Mouse (Mus musculus): ENCODE measurements around the gene Irf6. TPM values are rescaled to one million over a fixed set of nuclear protein-coding genes. Genes with fewer than 3 reads are reported as not detected.

Gene Irf6
- total RNA-seq, 1 experiment: 3.6 TPM

- Histone ChIP-seq H3K27ac (ENCODE audit: insufficient read depth, low read depth, low read length, poor library complexity, severe bottlenecking) (no peak overlapping the region), H3K36me3 (ENCODE audit: control insufficient read depth, insufficient read depth, low read length, poor library complexity, severe bottlenecking) (no peaks in the 10 kb centered on the region), H3K9me3 (ENCODE audit: control insufficient read depth, insufficient read depth, low read depth, low read length) (no peaks in the 10 kb centered on the region), H3K4me1 (ENCODE audit: control insufficient read depth in 2 of 2, insufficient read depth in 2 of 2, low read length in 2 of 2, poor library complexity in 1 of 2) (no peaks in the 10 kb centered on the region), H3K9ac (ENCODE audit: insufficient read depth, low read depth, low read length, poor library complexity, severe bottlenecking) (no peak overlapping the region), H3K4me3 (ENCODE audit: insufficient read depth in 1 of 2, low read depth in 1 of 2, low read length in 2 of 2, poor library complexity in 1 of 2, severe bottlenecking in 1 of 2) (no peak overlapping the region)
- in situ Hi-C loops (cut with MboI; ENCODE audit: low sequenced_read_pairs in 2 of 2, unreplicated experiment in 2 of 2): no loop called here
- DNase-seq (ENCODE audit: low read depth, low spot score): no peak
- TF ChIP-seq ZC3H11A (IDR thresholded peaks at IDR 0.05; ENCODE audit: borderline replicate concordance, low read depth, low read length) (no peak), HCFC1 (IDR thresholded peaks at IDR 0.05; ENCODE audit: borderline replicate concordance, insufficient read depth, low read length) (no peak), CHD2 (IDR thresholded peaks at IDR 0.05; ENCODE audit: low read depth, low read length) (no peak), ZNF384 (IDR thresholded peaks at IDR 0.05; ENCODE audit: low read depth, low read length) (no peak), MAFK (IDR thresholded peaks at IDR 0.05; ENCODE audit: insufficient read depth, low read depth, low read length) (no peak)
Measured at GRCm38 (mm10) chr1:193194416-193195140, 41.7 kb downstream of the Irf6 start.

- Histone ChIP-seq H3K4me3 (ENCODE audit: insufficient read depth in 1 of 2, low read depth in 1 of 2, low read length in 2 of 2, poor library complexity in 1 of 2, severe bottlenecking in 1 of 2) (no peak overlapping the region), H3K9ac (ENCODE audit: insufficient read depth, low read depth, low read length, poor library complexity, severe bottlenecking) (no peak overlapping the region), H3K36me3 (ENCODE audit: control insufficient read depth, insufficient read depth, low read length, poor library complexity, severe bottlenecking) (no peaks in the 10 kb centered on the region), H3K9me3 (ENCODE audit: control insufficient read depth, insufficient read depth, low read depth, low read length) (no peaks in the 10 kb centered on the region), H3K27ac (ENCODE audit: insufficient read depth, low read depth, low read length, poor library complexity, severe bottlenecking) (no peak overlapping the region), H3K4me1 (ENCODE audit: control insufficient read depth in 2 of 2, insufficient read depth in 2 of 2, low read length in 2 of 2, poor library complexity in 1 of 2) (no peaks in the 10 kb centered on the region)
- in situ Hi-C loops (cut with MboI; ENCODE audit: low sequenced_read_pairs in 2 of 2, unreplicated experiment in 2 of 2): no loop called here
- DNase-seq (ENCODE audit: low read depth, low spot score): no peak
- no peak for TF ChIP-seq ZC3H11A (IDR thresholded peaks at IDR 0.05; ENCODE audit: borderline replicate concordance, low read depth, low read length)
- TF ChIP-seq HCFC1 (IDR thresholded peaks at IDR 0.05; ENCODE audit: borderline replicate concordance, insufficient read depth, low read length): no peak
- no peak for TF ChIP-seq MAFK (IDR thresholded peaks at IDR 0.05; ENCODE audit: insufficient read depth, low read depth, low read length)
- TF ChIP-seq ZNF384 (IDR thresholded peaks at IDR 0.05; ENCODE audit: low read depth, low read length): no peak
- TF ChIP-seq CHD2 (IDR thresholded peaks at IDR 0.05; ENCODE audit: low read depth, low read length): no peak
Measured at GRCm38 (mm10) chr1:193195169-193195810, 42.4 kb downstream of the Irf6 start.

GRCm38 (mm10) chr1:193197494-193198205, 44.7 kb downstream of the Irf6 start:
- Histone ChIP-seq H3K9me3 (ENCODE audit: control insufficient read depth, insufficient read depth, low read depth, low read length) (no peaks in the 10 kb centered on the region), H3K27ac (ENCODE audit: insufficient read depth, low read depth, low read length, poor library complexity, severe bottlenecking) (no peak overlapping the region), H3K4me3 (ENCODE audit: insufficient read depth in 1 of 2, low read depth in 1 of 2, low read length in 2 of 2, poor library complexity in 1 of 2, severe bottlenecking in 1 of 2) (no peak overlapping the region), H3K9ac (ENCODE audit: insufficient read depth, low read depth, low read length, poor library complexity, severe bottlenecking) (no peak overlapping the region), H3K4me1 (ENCODE audit: control insufficient read depth in 2 of 2, insufficient read depth in 2 of 2, low read length in 2 of 2, poor library complexity in 1 of 2) (no peaks in the 10 kb centered on the region), H3K36me3 (ENCODE audit: control insufficient read depth, insufficient read depth, low read length, poor library complexity, severe bottlenecking) (no peaks in the 10 kb centered on the region)
- in situ Hi-C loops (cut with MboI; ENCODE audit: low sequenced_read_pairs in 2 of 2, unreplicated experiment in 2 of 2): no loop called here
- TF ChIP-seq HCFC1 (IDR thresholded peaks at IDR 0.05; ENCODE audit: borderline replicate concordance, insufficient read depth, low read length) (no peak), CHD2 (IDR thresholded peaks at IDR 0.05; ENCODE audit: low read depth, low read length) (no peak), ZNF384 (IDR thresholded peaks at IDR 0.05; ENCODE audit: low read depth, low read length) (no peak), ZC3H11A (IDR thresholded peaks at IDR 0.05; ENCODE audit: borderline replicate concordance, low read depth, low read length) (no peak), MAFK (IDR thresholded peaks at IDR 0.05; ENCODE audit: insufficient read depth, low read depth, low read length) (no peak)
- no peak for DNase-seq (ENCODE audit: low read depth, low spot score)

GRCm38 (mm10) chr1:193198312-193198711, 45.4 kb downstream of the Irf6 start:
- TF ChIP-seq ZNF384 (IDR thresholded peaks at IDR 0.05; ENCODE audit: low read depth, low read length): no peak
- no peak for TF ChIP-seq MAFK (IDR thresholded peaks at IDR 0.05; ENCODE audit: insufficient read depth, low read depth, low read length)
- no peak for TF ChIP-seq CHD2 (IDR thresholded peaks at IDR 0.05; ENCODE audit: low read depth, low read length)
- no peak for TF ChIP-seq ZC3H11A (IDR thresholded peaks at IDR 0.05; ENCODE audit: borderline replicate concordance, low read depth, low read length)
- TF ChIP-seq HCFC1 (IDR thresholded peaks at IDR 0.05; ENCODE audit: borderline replicate concordance, insufficient read depth, low read length): no peak
- Histone ChIP-seq H3K4me1 (ENCODE audit: control insufficient read depth in 2 of 2, insufficient read depth in 2 of 2, low read length in 2 of 2, poor library complexity in 1 of 2) (no peaks in the 10 kb centered on the region), H3K9me3 (ENCODE audit: control insufficient read depth, insufficient read depth, low read depth, low read length) (no peaks in the 10 kb centered on the region), H3K4me3 (ENCODE audit: insufficient read depth in 1 of 2, low read depth in 1 of 2, low read length in 2 of 2, poor library complexity in 1 of 2, severe bottlenecking in 1 of 2) (no peak overlapping the region), H3K36me3 (ENCODE audit: control insufficient read depth, insufficient read depth, low read length, poor library complexity, severe bottlenecking) (no peaks in the 10 kb centered on the region), H3K27ac (ENCODE audit: insufficient read depth, low read depth, low read length, poor library complexity, severe bottlenecking) (no peak overlapping the region), H3K9ac (ENCODE audit: insufficient read depth, low read depth, low read length, poor library complexity, severe bottlenecking) (no peak overlapping the region)
- in situ Hi-C loops (cut with MboI; ENCODE audit: low sequenced_read_pairs in 2 of 2, unreplicated experiment in 2 of 2): no loop called here
- DNase-seq (ENCODE audit: low read depth, low spot score): no peak

Measured in ES-E14 (cell line).